Mouse (Mus musculus) thymus, adult 2 months (tissue): ENCODE results near the gene Telo2. TPM values are rescaled to one million over a fixed set of nuclear protein-coding genes. Genes with fewer than 3 reads are reported as not detected.

ENCODE experiments used
- DNase-seq: peaks from one replicate; pipeline ENCODE4 v3.0.0; 2021
- H3K27ac ChIP-seq: fragments of 200-500 bp; 2 replicates; pipeline ENCODE4 v1.5.1; 2012; ENCODE audit warnings: low read length, control low read depth; ENCODE audit not compliant: control insufficient read depth, insufficient read depth
- H3K27me3 ChIP-seq: fragments of 200-500 bp; 2 replicates; pipeline ENCODE4 v1.6.1; 2012; ENCODE audit warnings: mild to moderate bottlenecking, low read length, moderate library complexity, mixed read lengths; ENCODE audit not compliant: control insufficient read depth, insufficient read depth
- H3K36me3 ChIP-seq: fragments of 200-500 bp; 2 replicates; pipeline ENCODE4 v1.6.1; 2012; ENCODE audit warnings: mild to moderate bottlenecking, low read length, moderate library complexity; ENCODE audit not compliant: control insufficient read depth, insufficient read depth
- H3K4me1 ChIP-seq: fragments of 200-500 bp; replicated peaks from 2 replicates; pipeline ENCODE4 v1.6.1; 2012; ENCODE audit warnings: low read length; ENCODE audit not compliant: control insufficient read depth, insufficient read depth
- H3K4me3 ChIP-seq: fragments of 200-500 bp; 2 replicates; pipeline ENCODE4 v1.5.1; 2012; ENCODE audit warnings: mild to moderate bottlenecking, low read length, control low read depth, moderate library complexity; ENCODE audit not compliant: control insufficient read depth, insufficient read depth
- CTCF ChIP-seq: fragments of 200-500 bp; IDR thresholded peaks from 2 replicates; pipeline ENCODE4 v1.5.1; 2012; ENCODE audit warnings: mild to moderate bottlenecking, control low read depth, low read length, moderate library complexity, borderline replicate concordance; ENCODE audit not compliant: control insufficient read depth, poor library complexity, insufficient read depth; ENCODE audit errors: extremely low read depth
- POLR2A ChIP-seq: fragments of 200-500 bp; IDR thresholded peaks from 2 replicates; pipeline ENCODE4 v1.6.1; 2012; ENCODE audit warnings: mild to moderate bottlenecking, low read length, control low read depth, moderate library complexity; ENCODE audit not compliant: control insufficient read depth, poor library complexity, insufficient read depth; ENCODE audit errors: extremely low read depth
- WGBS: fragments of 180-500 bp; shearing (Covaris S2); methylation state at CpG from one replicate; pipeline ENCODE4 v1.1.7; 2018; 5-methylcytosine and 5-hydroxymethylcytosine counted together
- polyA plus RNA-seq: library from polyadenylated mRNA; depleted of rRNA; stranded (reverse); fragments of >200 nt; gene quantifications from 2 replicates; pipeline ENCODE4 v1.2.3, GENCODE M21; 2012

Gene Telo2
- polyA plus RNA-seq, 1 experiment = 28.1 TPM

GRCm38 (mm10) chr17:25120406-25120805 lies 4.6 kb upstream of the Telo2 start, which contains the start of gene Ptx4:
TSS of gene Ptx4 (plus strand) at chr17:25120760.
- Histone ChIP-seq H3K27me3 (no peaks in the 10 kb centered on the region), H3K4me1 (0 out of 2 replicates have a peak, but pooled peaks cover 5% of the 10 kb centered on the region), H3K4me3 (no peak within 1 kb of the TSS), H3K36me3 (no peaks in the 10 kb centered on the region), H3K27ac (no peak within 1 kb of the TSS)
- TF ChIP-seq CTCF (no peak), POLR2A (no peak)
- WGBS = 39% methylated on average over 3 of the region's 3 CpGs
- DNase-seq = no peak

- H3K4me3 ChIP-seq = no peak overlapping the region
- 47% methylated on average over 4 of the region's 4 CpGs for WGBS
- peak; percentile 34 for DNase-seq
- no peaks in the 10 kb centered on the region for H3K27me3 ChIP-seq
- peaks cover 15% of the 10 kb centered on the region for H3K4me1 ChIP-seq
- TF ChIP-seq CTCF (no peak), POLR2A (no peak)
- H3K27ac ChIP-seq = no peak overlapping the region
- no peaks in the 10 kb centered on the region for H3K36me3 ChIP-seq
Measured at GRCm38 (mm10) chr17:25117263-25117662, 1.5 kb upstream of the Telo2 start.

- 14% methylated on average over 23 of the region's 23 CpGs for WGBS
- H3K36me3 ChIP-seq = no peaks in the 10 kb centered on the region
- no peak for TF ChIP-seq CTCF
- TF ChIP-seq POLR2A = no peak
- peaks cover 17% of the 10 kb centered on the region for H3K4me1 ChIP-seq
- H3K27ac ChIP-seq = no peak overlapping the region
- H3K4me3 ChIP-seq = peak overlapping the region; percentile 58
- no peak for DNase-seq
- no peaks in the 10 kb centered on the region for H3K27me3 ChIP-seq
Measured at GRCm38 (mm10) chr17:25114908-25115645, 690 bp downstream of the Telo2 start.

GRCm38 (mm10) chr17:25112423-25112810 lies 3.4 kb downstream of the Telo2 start:
- no peak overlapping the region for H3K27ac ChIP-seq
- no peak overlapping the region for H3K4me3 ChIP-seq
- no peaks in the 10 kb centered on the region for H3K27me3 ChIP-seq
- no peaks in the 10 kb centered on the region for H3K36me3 ChIP-seq
- 47% methylated on average over 3 of the region's 3 CpGs for WGBS
- peaks cover 17% of the 10 kb centered on the region for H3K4me1 ChIP-seq
- DNase-seq = no peak
- no peak for TF ChIP-seq CTCF
- no peak for TF ChIP-seq POLR2A

GRCm38 (mm10) chr17:25111739-25112422 lies 3.9 kb downstream of the Telo2 start:
- Histone ChIP-seq H3K27ac (no peak overlapping the region), H3K4me3 (no peak overlapping the region), H3K4me1 (peaks cover 17% of the 10 kb centered on the region), H3K36me3 (no peaks in the 10 kb centered on the region), H3K27me3 (no peaks in the 10 kb centered on the region)
- no peak for DNase-seq
- 83% methylated on average over 8 of the region's 8 CpGs for WGBS
- TF ChIP-seq POLR2A (no peak), CTCF (no peak)

GRCm38 (mm10) chr17:25111220-25111619 lies 4.5 kb downstream of the Telo2 start:
- no peak for DNase-seq
- WGBS = 96% methylated on average over 5 of the region's 5 CpGs
- Histone ChIP-seq H3K36me3 (no peaks in the 10 kb centered on the region), H3K4me3 (no peak overlapping the region), H3K27ac (no peak overlapping the region), H3K4me1 (peaks cover 14% of the 10 kb centered on the region), H3K27me3 (no peaks in the 10 kb centered on the region)
- no peak for TF ChIP-seq POLR2A
- no peak for TF ChIP-seq CTCF
